10 mouse cellular contexts compared by ENCODE assay signal in genomic region chr10:127325454-127326016, GRCm38 (mm10). TPM values are rescaled to one million over a fixed set of nuclear protein-coding genes. Genes with fewer than 3 reads are reported as not detected.
A peak's percentile ranks its signal among the peaks of the same experiment; 100 is the strongest.
DNase-seq lines count a peak whose midpoint lies in the region; ATAC-seq and TF ChIP-seq lines count a peak whose summit lies in the region.
"Had no signal": no experiment of that assay in that cellular context is flagged by ENCODE, and none has a peak within 500 bp of the region (broad histone marks: within the 10 kb centered on the region; RNA-seq: fewer than 3 reads in every experiment).

No protein-coding gene starts in this region.

- ATAC-seq in lung, embryonic 15.5 days (ENCODE audit: borderline replicate concordance, extremely low read depth, low FRiP score, low TSS enrichment), result no peak
- ATAC-seq in forebrain, embryonic 13.5 days, result no peak
- ATAC-seq in limb, embryonic 15.5 days (ENCODE audit: insufficient number of reproducible peaks, low FRiP score, low TSS enrichment, low read depth), result no peak

- H3K27ac ChIP-seq in lung, embryonic 15.5 days, result no peak overlapping the region
- H3K27ac ChIP-seq in forebrain, embryonic 13.5 days, result no peak overlapping the region
- H3K27ac ChIP-seq in limb, embryonic 15.5 days, result no peak overlapping the region
- peak overlapping the region; percentile 92 for H3K27ac ChIP-seq in thymus, adult 2 months (ENCODE audit: control insufficient read depth, insufficient read depth, low read length)

- no peak for TF ChIP-seq CTCF in thymus, adult 2 months (IDR thresholded peaks at IDR 0.05; ENCODE audit: borderline replicate concordance, control insufficient read depth, extremely low read depth, insufficient read depth, low read length, poor library complexity)

- intact Hi-C loops in left cerebral cortex, postnatal 36 days (cut with DNase I), result no loop called here

- TF ChIP-seq POLR2A in thymus, adult 2 months (IDR thresholded peaks at IDR 0.05; ENCODE audit: control insufficient read depth, extremely low read depth, insufficient read depth, low read length, poor library complexity), result no peak

- H3K27me3 ChIP-seq in lung, embryonic 15.5 days, result peaks cover 76% of the 10 kb centered on the region
- peaks cover 95% of the 10 kb centered on the region for H3K27me3 ChIP-seq in forebrain, embryonic 13.5 days
- H3K27me3 ChIP-seq in limb, embryonic 15.5 days, result peaks cover 32% of the 10 kb centered on the region
- H3K27me3 ChIP-seq in thymus, adult 2 months (ENCODE audit: control insufficient read depth, insufficient read depth, low read length), result no peaks in the 10 kb centered on the region

- peaks cover 19% of the 10 kb centered on the region for H3K4me1 ChIP-seq in lung, embryonic 15.5 days
- H3K4me1 ChIP-seq in forebrain, embryonic 13.5 days, result peaks cover 12% of the 10 kb centered on the region
- peaks cover 23% of the 10 kb centered on the region for H3K4me1 ChIP-seq in limb, embryonic 15.5 days
- H3K4me1 ChIP-seq in thymus, adult 2 months (replicated peaks; ENCODE audit: control insufficient read depth, insufficient read depth, low read length), result peaks cover 57% of the 10 kb centered on the region

- H3K9me3 ChIP-seq in lung, embryonic 15.5 days, result no peaks in the 10 kb centered on the region
- no peaks in the 10 kb centered on the region for H3K9me3 ChIP-seq in forebrain, embryonic 13.5 days (replicated peaks)
- H3K9me3 ChIP-seq in limb, embryonic 15.5 days, result no peaks in the 10 kb centered on the region

- H3K4me2 ChIP-seq in lung, embryonic 15.5 days, result peak overlapping the region; percentile 77; the same call in 1 of the 2 replicates
- peak overlapping the region; percentile 58; the same call in 1 of the 2 replicates for H3K4me2 ChIP-seq in forebrain, embryonic 13.5 days
- peak overlapping the region; percentile 94 for H3K4me2 ChIP-seq in limb, embryonic 15.5 days

- no peak for DNase-seq in lung, postnatal 10 days
- DNase-seq in thymus, adult 2 months, result peak; percentile 77
- DNase-seq in left cerebral cortex, adult 18-20 months (ENCODE audit: low spot score in 2 of 2), result no peak
- DNase-seq in left cerebral cortex, postnatal 36 days (ENCODE audit: low spot score in 2 of 2), result no peak
- no peak for DNase-seq in cerebellum, adult 11-12 months

- peaks cover 1% of the 10 kb centered on the region for H3K36me3 ChIP-seq in lung, embryonic 15.5 days
- no peaks in the 10 kb centered on the region for H3K36me3 ChIP-seq in forebrain, embryonic 13.5 days (ENCODE audit: poor library complexity, severe bottlenecking)
- peaks cover 2% of the 10 kb centered on the region; the same call in 1 of the 2 replicates for H3K36me3 ChIP-seq in limb, embryonic 15.5 days
- peaks cover 17% of the 10 kb centered on the region for H3K36me3 ChIP-seq in thymus, adult 2 months (ENCODE audit: control insufficient read depth, insufficient read depth, low read length)

- peak overlapping the region; percentile 41; the same call in 1 of the 2 replicates for H3K4me3 ChIP-seq in lung, embryonic 15.5 days
- H3K4me3 ChIP-seq in forebrain, embryonic 13.5 days, result no peak overlapping the region
- peak overlapping the region; percentile 50 for H3K4me3 ChIP-seq in limb, embryonic 15.5 days
- H3K4me3 ChIP-seq in thymus, adult 2 months (ENCODE audit: control insufficient read depth, insufficient read depth, low read length), result peak overlapping the region; percentile 44
- H3K4me3 ChIP-seq: myocyte had no signal

- no peak overlapping the region for H3K9ac ChIP-seq in lung, embryonic 15.5 days
- H3K9ac ChIP-seq in forebrain, embryonic 13.5 days, result no peak overlapping the region
- H3K9ac ChIP-seq in limb, embryonic 15.5 days, result no peak overlapping the region

- 30% methylated on average over 14 of the region's 14 CpGs for whole genome bisulfite sequencing in lung, embryonic 15.5 days
- WGBS in forebrain, embryonic 13.5 days, result 32% methylated on average over 14 of the region's 14 CpGs
- 30% methylated on average over 14 of the region's 14 CpGs for WGBS in limb, embryonic 15.5 days
- 6% methylated on average over 14 of the region's 14 CpGs for WGBS in thymus, adult 2 months

RNA-seq across cellular contexts. Expression of gene Arhgap9, which starts 3.8 kb away (rescaled TPM):
- 3.5 and 6.9 TPM in 2 replicates for polyA plus RNA-seq in lung, embryonic 15.5 days (2015; fragmentation: Nextera tagmentation; extraction: Ambion mirVana)
- 0.39 and 0.72 TPM in 2 replicates for polyA plus RNA-seq in forebrain, embryonic 13.5 days (2015; fragmentation: Nextera tagmentation; extraction: Ambion mirVana)
- polyA plus RNA-seq in limb, embryonic 15.5 days (2015; fragmentation: Nextera tagmentation; extraction: Ambion mirVana), result 5.1 and 5.4 TPM in 2 replicates
- 105 and 111 TPM in 2 replicates for polyA plus RNA-seq in thymus, adult 2 months (2012; rRNA removed)
- total RNA-seq in left cerebral cortex, adult 18-20 months (2021), result 1 to 10 TPM; 1.1 TPM
- total RNA-seq in left cerebral cortex, postnatal 36 days (2021), result 1 to 10 TPM in 1 of 2 experiments, under 1 TPM in 1; 0.94 to 1.1 TPM

RNA-seq across cellular contexts. Expression of gene Mars, which starts 13.9 kb away (rescaled TPM):
- 104 and 108 TPM in 2 replicates for polyA plus RNA-seq in lung, embryonic 15.5 days (2015; fragmentation: Nextera tagmentation; extraction: Ambion mirVana)
- 137 and 138 TPM in 2 replicates for polyA plus RNA-seq in forebrain, embryonic 13.5 days (2015; fragmentation: Nextera tagmentation; extraction: Ambion mirVana)
- 105 and 111 TPM in 2 replicates for polyA plus RNA-seq in limb, embryonic 15.5 days (2015; fragmentation: Nextera tagmentation; extraction: Ambion mirVana)
- 65.8 and 77.2 TPM in 2 replicates for polyA plus RNA-seq in thymus, adult 2 months (2012; rRNA removed)
- 10 to 100 TPM; 53.3 to 57.9 TPM for total RNA-seq in left cerebral cortex, adult 18-20 months (2021)
- 10 to 100 TPM; 54.9 to 60.1 TPM for total RNA-seq in left cerebral cortex, postnatal 36 days (2021)

RNA-seq across cellular contexts. Expression of gene Gli1, which starts 16.2 kb away (rescaled TPM):
- polyA plus RNA-seq in lung, embryonic 15.5 days (2015; fragmentation: Nextera tagmentation; extraction: Ambion mirVana), result 10.4 and 11.5 TPM in 2 replicates
- 1.1 and 2.1 TPM in 2 replicates for polyA plus RNA-seq in forebrain, embryonic 13.5 days (2015; fragmentation: Nextera tagmentation; extraction: Ambion mirVana)
- polyA plus RNA-seq in limb, embryonic 15.5 days (2015; fragmentation: Nextera tagmentation; extraction: Ambion mirVana), result 13.4 and 13.7 TPM in 2 replicates
- polyA plus RNA-seq in thymus, adult 2 months (2012; rRNA removed), result 0.61 and 0.77 TPM in 2 replicates
- total RNA-seq in left cerebral cortex, adult 18-20 months (2021), result 1 to 10 TPM; 3.0 to 4.4 TPM
- 1 to 10 TPM; 1.9 to 2.9 TPM for total RNA-seq in left cerebral cortex, postnatal 36 days (2021)
- total RNA-seq: hematopoietic stem cell, adult 5-6 weeks had no signal

RNA-seq across cellular contexts. Expression of gene Inhbe, which starts 28.7 kb away (rescaled TPM):
- not detected in 2 replicates for polyA plus RNA-seq in lung, embryonic 15.5 days (2015; fragmentation: Nextera tagmentation; extraction: Ambion mirVana)
- polyA plus RNA-seq in forebrain, embryonic 13.5 days (2015; fragmentation: Nextera tagmentation; extraction: Ambion mirVana), result 0.03 and 0.06 TPM in 2 replicates
- 0.03 TPM in 1 of 2 replicates, not detected in the other for polyA plus RNA-seq in limb, embryonic 15.5 days (2015; fragmentation: Nextera tagmentation; extraction: Ambion mirVana)
- polyA plus RNA-seq in thymus, adult 2 months (2012; rRNA removed), result 0.04 TPM in 1 of 2 replicates, not detected in the other
- total RNA-seq in left cerebral cortex, adult 18-20 months (2021), result under 1 TPM; 0.07 to 0.14 TPM
- under 1 TPM; 0.15 to 0.20 TPM for total RNA-seq in left cerebral cortex, postnatal 36 days (2021)
- total RNA-seq: hematopoietic stem cell, adult 5-6 weeks had no signal

RNA-seq across cellular contexts. Expression of gene Mbd6, which starts 36.7 kb away (rescaled TPM):
- 13.3 and 18.8 TPM in 2 replicates for polyA plus RNA-seq in lung, embryonic 15.5 days (2015; fragmentation: Nextera tagmentation; extraction: Ambion mirVana)
- polyA plus RNA-seq in forebrain, embryonic 13.5 days (2015; fragmentation: Nextera tagmentation; extraction: Ambion mirVana), result 13.6 and 16.7 TPM in 2 replicates
- 14.1 and 16.2 TPM in 2 replicates for polyA plus RNA-seq in limb, embryonic 15.5 days (2015; fragmentation: Nextera tagmentation; extraction: Ambion mirVana)
- polyA plus RNA-seq in thymus, adult 2 months (2012; rRNA removed), result 124 and 151 TPM in 2 replicates
- 10 to 100 TPM; 43.5 to 46.3 TPM for total RNA-seq in left cerebral cortex, adult 18-20 months (2021)
- total RNA-seq in left cerebral cortex, postnatal 36 days (2021), result 10 to 100 TPM; 32.9 to 54.4 TPM

Comparison
In these comparisons a context has a peak if more than half of its experiments do, and no peak if none do; other contexts are left out.
1. RNA of gene Arhgap9, which starts 3.8 kb away (polyA plus RNA-seq): 105 to 111 TPM in thymus, adult 2 months; 3.5 to 6.9 TPM in lung, embryonic 15.5 days, 5.1 to 5.4 TPM in limb, embryonic 15.5 days and 0.39 to 0.72 TPM in forebrain, embryonic 13.5 days; every median in the first group is over 10 times any median in the second.
2. Peak in every context shown above with its lines, with median percentiles within 50 percentile points of each other: H3K4me2 ChIP-seq.